Mouse (Mus musculus) myocyte (in vitro differentiated cells): Measurements from ENCODE around the gene Ssx2ip.
A peak's percentile ranks its signal among the peaks of the same experiment; 100 is the strongest.

Experiments used
- CEBPB ChIP-seq: IDR thresholded peaks from 2 replicates; pipeline ENCODE4 v1.6.1; 2011; ENCODE audit warnings: mild to moderate bottlenecking, moderate library complexity; ENCODE audit not compliant: poor library complexity, insufficient read depth, severe bottlenecking
- E2F4 ChIP-seq: IDR thresholded peaks from one replicate; pipeline ENCODE4 v1.6.1; 2011; ENCODE audit warnings: mild to moderate bottlenecking, control low read depth, moderate library complexity; ENCODE audit not compliant: insufficient read depth
- MAX ChIP-seq: IDR thresholded peaks from one replicate; pipeline ENCODE4 v1.6.1; 2011; ENCODE audit warnings: low read depth, mild to moderate bottlenecking, control low read depth
- MYOD1 ChIP-seq, 3 experiments: IDR thresholded peaks; one replicate each; pipeline ENCODE4 v1.6.1; 2011; ENCODE audit warnings: control low read depth in 2 of 3, low read depth in 2 of 3, mild to moderate bottlenecking in 2 of 3, moderate library complexity in 1 of 3; ENCODE audit not compliant: insufficient read length in 2 of 3, control insufficient read depth in 1 of 3
- MYOG ChIP-seq, 3 experiments: IDR thresholded peaks; one replicate each; pipeline ENCODE4 v1.6.1; 2011; ENCODE audit warnings: control low read depth in 2 of 3, low read depth in 2 of 3, mild to moderate bottlenecking in 2 of 3; ENCODE audit not compliant: insufficient read length in 2 of 3, control insufficient read depth in 1 of 3, insufficient read depth in 1 of 3
- POLR2A ChIP-seq: IDR thresholded peaks from one replicate; pipeline ENCODE4 v1.6.1; 2011; ENCODE audit warnings: low read depth, mild to moderate bottlenecking, control low read depth, moderate library complexity; ENCODE audit not compliant: insufficient read length
- POLR2AphosphoS2 ChIP-seq: IDR thresholded peaks from one replicate; pipeline ENCODE4 v1.6.1; 2011; ENCODE audit warnings: low read depth, control low read depth; ENCODE audit not compliant: insufficient read length
- TCF12 ChIP-seq: IDR thresholded peaks from one replicate; pipeline ENCODE4 v1.6.1; 2011; ENCODE audit warnings: mild to moderate bottlenecking, control low read depth; ENCODE audit not compliant: poor library complexity, insufficient read depth, severe bottlenecking
- TCF3 ChIP-seq: IDR thresholded peaks from one replicate; pipeline ENCODE4 v1.6.1; 2011; ENCODE audit warnings: low read depth, control low read depth; ENCODE audit not compliant: insufficient read length
- USF1 ChIP-seq: IDR thresholded peaks from one replicate; pipeline ENCODE4 v1.6.1; 2011; ENCODE audit warnings: low read depth, mild to moderate bottlenecking, control low read depth, moderate library complexity

- TF ChIP-seq POLR2A (no peak), MAX (no peak), POLR2AphosphoS2 (no peak), USF1 (no peak), E2F4 (no peak), MYOD1 (IDR thresholded peaks at IDR 0.05; ENCODE audit: control insufficient read depth in 1 of 3, insufficient read length in 2 of 3, low read depth in 2 of 3) (peak in 2 of 3 experiments; percentile 81 to 83), CEBPB (no peak), MYOG (IDR thresholded peaks at IDR 0.05; ENCODE audit: control insufficient read depth in 1 of 3, insufficient read depth in 1 of 3, insufficient read length in 2 of 3, low read depth in 2 of 3) (no peak), TCF3 (no peak), TCF12 (no peak)
Measured at GRCm38 (mm10) chr3:146436114-146436513, 31.7 kb downstream of the Ssx2ip start.
